Comparison of ENCODE assay signal across 7 mouse cellular contexts in the genomic region with DNA sequence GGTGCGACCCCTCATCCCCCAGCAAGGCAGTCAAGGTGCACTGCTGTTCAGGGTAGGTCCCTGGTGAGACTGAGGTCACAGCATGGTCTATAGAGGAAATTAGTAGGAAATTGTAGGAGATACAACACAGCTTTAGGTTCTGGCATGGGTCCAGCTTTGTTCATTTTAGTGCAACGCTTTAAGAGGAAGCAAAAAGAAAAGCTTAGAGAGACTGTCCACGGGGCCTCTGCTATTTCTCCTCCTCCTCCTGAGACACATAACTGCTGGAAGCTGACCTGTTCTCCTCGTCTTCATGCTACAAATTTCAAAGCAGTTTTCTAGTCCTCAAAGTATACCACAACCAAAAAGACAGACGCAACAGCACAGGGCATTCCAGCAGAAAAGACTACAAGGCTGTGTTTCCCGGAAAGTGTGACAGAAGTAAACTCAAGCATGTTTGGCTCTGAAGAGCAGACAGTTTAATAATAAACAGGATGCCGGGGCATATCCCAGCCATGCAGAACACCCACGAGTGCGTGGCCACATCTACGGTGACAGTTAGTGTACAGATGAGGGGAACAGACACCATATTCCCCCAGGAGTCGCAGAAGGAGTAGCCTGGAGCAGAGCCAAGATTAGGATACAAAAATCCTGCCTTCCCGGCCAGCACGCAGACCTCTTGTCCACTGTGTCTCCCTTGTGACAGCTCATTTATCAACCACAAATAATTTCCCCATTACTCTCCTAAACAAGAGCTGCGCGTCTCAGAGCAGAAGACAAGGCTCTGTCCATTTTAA. TPM values are rescaled to one million over a fixed set of nuclear protein-coding genes. Genes with fewer than 3 reads are reported as not detected.
DNase-seq lines count a peak whose midpoint lies in the region; ATAC-seq and TF ChIP-seq lines count a peak whose summit lies in the region.

No protein-coding gene starts in this region.

- intact Hi-C loops in left cerebral cortex, adult 2 months (cut with DNase I), result no loop called here

- 11% methylated on average over 15 of the region's 15 CpGs for WGBS in intestine, embryonic 16.5 days

- DNase-seq in B cell, adult 2 months, result peak; percentile 21 to 25
- DNase-seq in NIH3T3 (ENCODE audit: low read depth), result peak; percentile 35
- DNase-seq in forelimb bud, embryonic 11.5 days (ENCODE audit: low read depth, low spot score), result peak; percentile 27
- peak in 1 of 2 experiments; percentile 32 for DNase-seq in left cerebral cortex, adult 2 months (ENCODE audit: extremely low spot score in 1 of 2, low spot score in 2 of 2)
- peak; percentile 57 for DNase-seq in lung, postnatal 25 days (ENCODE audit: low spot score)
- no peak for DNase-seq in thymus, postnatal 10 days (ENCODE audit: low spot score in 2 of 2)

- peak; percentile 64 for ATAC-seq in intestine, embryonic 16.5 days

- no peaks in the 10 kb centered on the region for H3K9me3 ChIP-seq in intestine, embryonic 16.5 days (ENCODE audit: control insufficient read depth, low read length)

- no peak for TF ChIP-seq CTCF in left cerebral cortex, adult 2 months (IDR thresholded peaks at IDR 0.05)

- H3K9ac ChIP-seq in intestine, embryonic 16.5 days (ENCODE audit: low read depth, low read length), result peak overlapping the region; percentile 43; the same call in 1 of the 2 replicates

- H3K4me2 ChIP-seq in intestine, embryonic 16.5 days (ENCODE audit: low read depth, low read length), result peak overlapping the region; percentile 48

- H3K4me3 ChIP-seq in intestine, embryonic 16.5 days (ENCODE audit: low read length), result peak overlapping the region; percentile 9; the same call in 1 of the 2 replicates
- peak overlapping the region; percentile 25 for H3K4me3 ChIP-seq in left cerebral cortex, adult 2 months

- H3K27me3 ChIP-seq in intestine, embryonic 16.5 days (replicated peaks; ENCODE audit: control insufficient read depth, insufficient read depth, low read length), result no peaks in the 10 kb centered on the region

- H3K4me1 ChIP-seq in intestine, embryonic 16.5 days (ENCODE audit: control insufficient read depth, insufficient read depth, low read length), result peaks cover 22% of the 10 kb centered on the region

- H3K36me3 ChIP-seq in intestine, embryonic 16.5 days (ENCODE audit: control insufficient read depth, insufficient read depth, low read length), result peaks cover 7% of the 10 kb centered on the region

- H3K27ac ChIP-seq in intestine, embryonic 16.5 days (ENCODE audit: low read length), result peak overlapping the region; percentile 96
- peak overlapping the region; percentile 73 for H3K27ac ChIP-seq in left cerebral cortex, adult 2 months

RNA-seq across cellular contexts. Expression of a gene that starts 53.6 kb away (rescaled TPM):
- 13.4 and 14.2 TPM in 2 replicates for polyA plus RNA-seq in intestine, embryonic 16.5 days (2015; fragmentation: Nextera tagmentation; extraction: Ambion mirVana)
- 1 to 10 TPM; 3.9 to 5.2 TPM for total RNA-seq in left cerebral cortex, adult 2 months (2021)

Comparison
In these comparisons a context has a peak if more than half of its experiments do, and no peak if none do; other contexts are left out.
1. DNase-seq: peak in B cell, adult 2 months (2 of 2), NIH3T3 (single experiment), forelimb bud, embryonic 11.5 days (single experiment) and lung, postnatal 25 days (single experiment); none in thymus, postnatal 10 days (0 of 2).